Mouse (Mus musculus): ENCODE results near the gene Dip2b. TPM values are rescaled to one million over a fixed set of nuclear protein-coding genes. Genes with fewer than 3 reads are reported as not detected.

Dip2b gene
- polyA plus RNA-seq, 1 experiment: 20.3 TPM

- Histone ChIP-seq H3K27me3 (ENCODE audit: control insufficient read depth, insufficient read depth, low read length) (no peaks in the 10 kb centered on the region), H3K4me1 (ENCODE audit: control insufficient read depth, insufficient read depth, low read length) (no peaks in the 10 kb centered on the region), H3K4me3 (ENCODE audit: control insufficient read depth, low read depth, low read length) (no peak overlapping the region), H3K27ac (ENCODE audit: control insufficient read depth, insufficient read depth, low read depth, low read length) (no peak overlapping the region), H3K36me3 (ENCODE audit: control insufficient read depth, insufficient read depth, low read length) (no peaks in the 10 kb centered on the region)
- TF ChIP-seq CTCF (IDR thresholded peaks at IDR 0.05; ENCODE audit: control insufficient read depth, insufficient read depth, insufficient replicate concordance, low read depth, low read length): no peak
- no peak for TF ChIP-seq POLR2A (IDR thresholded peaks at IDR 0.05; ENCODE audit: control insufficient read depth, low read depth, low read length)
Measured at GRCm38 (mm10) chr15:100021175-100021574, 17.3 kb upstream of the Dip2b start.

GRCm38 (mm10) chr15:100022923-100023322 is 15.5 kb upstream of the Dip2b start:
- no peaks in the 10 kb centered on the region for H3K27me3 ChIP-seq (ENCODE audit: control insufficient read depth, insufficient read depth, low read length)
- H3K27ac ChIP-seq (ENCODE audit: control insufficient read depth, insufficient read depth, low read depth, low read length): no peak overlapping the region
- H3K4me3 ChIP-seq (ENCODE audit: control insufficient read depth, low read depth, low read length): no peak overlapping the region
- TF ChIP-seq CTCF (IDR thresholded peaks at IDR 0.05; ENCODE audit: control insufficient read depth, insufficient read depth, insufficient replicate concordance, low read depth, low read length) (no peak), POLR2A (IDR thresholded peaks at IDR 0.05; ENCODE audit: control insufficient read depth, low read depth, low read length) (no peak)
- H3K36me3 ChIP-seq (ENCODE audit: control insufficient read depth, insufficient read depth, low read length): no peaks in the 10 kb centered on the region
- no peaks in the 10 kb centered on the region for H3K4me1 ChIP-seq (ENCODE audit: control insufficient read depth, insufficient read depth, low read length)

GRCm38 (mm10) chr15:100025076-100025834 is 13.2 kb upstream of the Dip2b start:
- no peaks in the 10 kb centered on the region for H3K4me1 ChIP-seq (ENCODE audit: control insufficient read depth, insufficient read depth, low read length)
- no peaks in the 10 kb centered on the region for H3K27me3 ChIP-seq (ENCODE audit: control insufficient read depth, insufficient read depth, low read length)
- H3K4me3 ChIP-seq (ENCODE audit: control insufficient read depth, low read depth, low read length): no peak overlapping the region
- no peaks in the 10 kb centered on the region for H3K36me3 ChIP-seq (ENCODE audit: control insufficient read depth, insufficient read depth, low read length)
- H3K27ac ChIP-seq (ENCODE audit: control insufficient read depth, insufficient read depth, low read depth, low read length): no peak overlapping the region
- TF ChIP-seq CTCF (IDR thresholded peaks at IDR 0.05; ENCODE audit: control insufficient read depth, insufficient read depth, insufficient replicate concordance, low read depth, low read length) (no peak), POLR2A (IDR thresholded peaks at IDR 0.05; ENCODE audit: control insufficient read depth, low read depth, low read length) (no peak)

GRCm38 (mm10) chr15:100028133-100028532 is 10.3 kb upstream of the Dip2b start:
- TF ChIP-seq POLR2A (IDR thresholded peaks at IDR 0.05; ENCODE audit: control insufficient read depth, low read depth, low read length) (no peak), CTCF (IDR thresholded peaks at IDR 0.05; ENCODE audit: control insufficient read depth, insufficient read depth, insufficient replicate concordance, low read depth, low read length) (no peak)
- Histone ChIP-seq H3K4me1 (ENCODE audit: control insufficient read depth, insufficient read depth, low read length) (no peaks in the 10 kb centered on the region), H3K36me3 (ENCODE audit: control insufficient read depth, insufficient read depth, low read length) (no peaks in the 10 kb centered on the region), H3K27me3 (ENCODE audit: control insufficient read depth, insufficient read depth, low read length) (no peaks in the 10 kb centered on the region), H3K4me3 (ENCODE audit: control insufficient read depth, low read depth, low read length) (no peak overlapping the region), H3K27ac (ENCODE audit: control insufficient read depth, insufficient read depth, low read depth, low read length) (no peak overlapping the region)

GRCm38 (mm10) chr15:100029497-100029896 is 9.0 kb upstream of the Dip2b start:
- no peaks in the 10 kb centered on the region for H3K27me3 ChIP-seq (ENCODE audit: control insufficient read depth, insufficient read depth, low read length)
- H3K36me3 ChIP-seq (ENCODE audit: control insufficient read depth, insufficient read depth, low read length): no peaks in the 10 kb centered on the region
- no peak overlapping the region for H3K4me3 ChIP-seq (ENCODE audit: control insufficient read depth, low read depth, low read length)
- no peaks in the 10 kb centered on the region for H3K4me1 ChIP-seq (ENCODE audit: control insufficient read depth, insufficient read depth, low read length)
- TF ChIP-seq CTCF (IDR thresholded peaks at IDR 0.05; ENCODE audit: control insufficient read depth, insufficient read depth, insufficient replicate concordance, low read depth, low read length): no peak
- no peak for TF ChIP-seq POLR2A (IDR thresholded peaks at IDR 0.05; ENCODE audit: control insufficient read depth, low read depth, low read length)
- H3K27ac ChIP-seq (ENCODE audit: control insufficient read depth, insufficient read depth, low read depth, low read length): no peak overlapping the region

GRCm38 (mm10) chr15:100029900-100030299 is 8.6 kb upstream of the Dip2b start:
- Histone ChIP-seq H3K4me3 (ENCODE audit: control insufficient read depth, low read depth, low read length) (no peak overlapping the region), H3K36me3 (ENCODE audit: control insufficient read depth, insufficient read depth, low read length) (no peaks in the 10 kb centered on the region), H3K27me3 (ENCODE audit: control insufficient read depth, insufficient read depth, low read length) (no peaks in the 10 kb centered on the region), H3K27ac (ENCODE audit: control insufficient read depth, insufficient read depth, low read depth, low read length) (no peak overlapping the region), H3K4me1 (ENCODE audit: control insufficient read depth, insufficient read depth, low read length) (no peaks in the 10 kb centered on the region)
- no peak for TF ChIP-seq CTCF (IDR thresholded peaks at IDR 0.05; ENCODE audit: control insufficient read depth, insufficient read depth, insufficient replicate concordance, low read depth, low read length)
- TF ChIP-seq POLR2A (IDR thresholded peaks at IDR 0.05; ENCODE audit: control insufficient read depth, low read depth, low read length): no peak

- TF ChIP-seq CTCF (IDR thresholded peaks at IDR 0.05; ENCODE audit: control insufficient read depth, insufficient read depth, insufficient replicate concordance, low read depth, low read length): no peak
- no peak for TF ChIP-seq POLR2A (IDR thresholded peaks at IDR 0.05; ENCODE audit: control insufficient read depth, low read depth, low read length)
- Histone ChIP-seq H3K27ac (ENCODE audit: control insufficient read depth, insufficient read depth, low read depth, low read length) (no peak overlapping the region), H3K4me1 (ENCODE audit: control insufficient read depth, insufficient read depth, low read length) (no peaks in the 10 kb centered on the region), H3K4me3 (ENCODE audit: control insufficient read depth, low read depth, low read length) (no peak overlapping the region), H3K27me3 (ENCODE audit: control insufficient read depth, insufficient read depth, low read length) (no peaks in the 10 kb centered on the region), H3K36me3 (ENCODE audit: control insufficient read depth, insufficient read depth, low read length) (no peaks in the 10 kb centered on the region)
Measured at GRCm38 (mm10) chr15:100032546-100032945, 5.9 kb upstream of the Dip2b start.
